Comparison of ENCODE assay signal across 14 mouse cellular contexts in genomic region chr9:32745079-32745763, GRCm38 (mm10).
DNase-seq lines count a peak whose midpoint lies in the region; ATAC-seq lines count a peak whose summit lies in the region.
"Had no signal": no experiment of that assay in that cellular context is flagged by ENCODE, and none has a peak within 500 bp of the region (broad histone marks: within the 10 kb centered on the region; RNA-seq: fewer than 3 reads in every experiment).

No protein-coding gene starts in this region.

- 0 out of 2 replicates have a peak overlapping the region, but pooled peaks have one; percentile 72 for H3K27ac ChIP-seq in kidney, embryonic 15.5 days

- no peaks in the 10 kb centered on the region for H3K9me3 ChIP-seq in kidney, embryonic 15.5 days (replicated peaks)

- no peaks in the 10 kb centered on the region for H3K27me3 ChIP-seq in kidney, embryonic 15.5 days
- H3K27me3 ChIP-seq in splenic B cell, adult 2 months (ENCODE audit: control insufficient read depth, insufficient read depth, low read length, poor library complexity, severe bottlenecking), result no peaks in the 10 kb centered on the region

- no peak overlapping the region for H3K4me3 ChIP-seq in kidney, embryonic 15.5 days (replicated peaks)

- no peak for ATAC-seq in kidney, embryonic 15.5 days (replicated peaks; ENCODE audit: low FRiP score)
- ATAC-seq: forebrain, postnatal 0 days had no signal

- no peak for DNase-seq in kidney, postnatal 36 days
- DNase-seq in thymus, postnatal 25 days, result peak; percentile 38
- DNase-seq in thymus, postnatal 10 days (ENCODE audit: low spot score in 2 of 2), result no peak
- DNase-seq in T-cell, adult 2 months (ENCODE audit: low spot score), result peak; percentile 43
- peak; percentile 54 for DNase-seq in splenic B cell, adult 2 months (ENCODE audit: low read depth, low spot score)
- DNase-seq in spleen, postnatal 14 days (ENCODE audit: low spot score in 2 of 2), result no peak
- DNase-seq: adrenal gland, postnatal 25 days; cerebellum, adult 2 months; forebrain, postnatal 0 days; kidney, adult 9 months; left cerebral cortex, postnatal 4 days; right cerebral cortex, postnatal 25 days had no signal

- peaks cover 43% of the 10 kb centered on the region for H3K36me3 ChIP-seq in kidney, embryonic 15.5 days
- H3K36me3 ChIP-seq in splenic B cell, adult 2 months (ENCODE audit: control insufficient read depth, insufficient read depth, low read length, poor library complexity, severe bottlenecking), result peaks cover 30% of the 10 kb centered on the region

- 72% methylated on average over 12 of the region's 12 CpGs for whole genome bisulfite sequencing in kidney, embryonic 15.5 days

- H3K9ac ChIP-seq in kidney, embryonic 15.5 days, result no peak overlapping the region
- H3K9ac ChIP-seq: forebrain, postnatal 0 days had no signal

- H3K4me1 ChIP-seq in kidney, embryonic 15.5 days, result peaks cover 48% of the 10 kb centered on the region

- no peak overlapping the region for H3K4me2 ChIP-seq in kidney, embryonic 15.5 days
- H3K4me2 ChIP-seq: midbrain, embryonic 11.5 days had no signal

Comparison
In these comparisons a context has a peak if more than half of its experiments do, and no peak if none do; other contexts are left out.
1. DNase-seq: peak in thymus, postnatal 25 days (single experiment), T-cell, adult 2 months (single experiment) and splenic B cell, adult 2 months (single experiment); none in kidney, postnatal 36 days (0 of 2), thymus, postnatal 10 days (0 of 2) and spleen, postnatal 14 days (0 of 2).